Mouse (Mus musculus) frontal cortex, postnatal 36 days (tissue): ENCODE results near the gene Bco2.
A peak's percentile ranks its signal among the peaks of the same experiment; 100 is the strongest.

Experiments
- DNase-seq, 2 experiments: peaks; one replicate each; pipeline ENCODE4 v3.0.0; 2022; ENCODE audit warnings: low spot score in 2 of 2

The Bco2 gene

DNA sequence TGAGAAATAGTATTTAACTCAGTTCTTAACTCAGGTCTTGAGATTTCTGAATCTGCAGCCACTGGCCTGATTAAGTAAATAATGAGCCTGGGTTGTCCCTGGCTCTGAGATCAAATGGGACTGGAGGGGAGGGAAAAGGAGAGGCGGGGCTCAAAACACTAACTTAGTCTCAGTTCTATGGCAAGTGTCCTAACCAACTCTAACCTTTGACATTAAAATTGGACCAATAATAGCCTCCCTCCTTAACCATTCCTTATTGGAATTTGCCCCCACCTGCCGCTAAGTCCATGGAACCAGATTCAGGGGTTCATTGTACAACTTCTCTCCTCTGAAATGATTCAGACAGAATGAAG lies at the start of gene Bco2:
Bco2 (minus strand) TSS at position 88 of the 353 bp plus-strand sequence.
- DNase-seq = no peak

DNA sequence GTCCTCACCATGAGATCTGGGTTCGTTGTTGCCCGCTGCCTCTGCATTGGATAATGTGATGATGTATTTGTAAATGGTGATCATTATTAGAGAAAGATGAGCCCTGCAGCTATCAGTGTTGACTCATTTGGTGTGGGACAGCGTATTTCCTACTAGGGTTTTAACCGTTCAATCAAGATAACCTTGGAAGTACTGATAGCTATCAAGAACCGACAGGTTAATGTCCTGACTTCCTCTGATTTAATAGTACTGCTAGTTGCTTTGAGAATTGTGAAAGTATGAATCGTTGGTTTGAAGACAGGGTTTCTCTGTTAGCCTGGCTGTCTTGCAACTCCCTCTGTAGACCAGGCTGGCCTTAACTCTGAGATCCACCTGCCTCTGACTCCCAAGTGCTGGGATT lies 49.4 kb upstream of the Bco2 start:
- no peak for DNase-seq

DNA sequence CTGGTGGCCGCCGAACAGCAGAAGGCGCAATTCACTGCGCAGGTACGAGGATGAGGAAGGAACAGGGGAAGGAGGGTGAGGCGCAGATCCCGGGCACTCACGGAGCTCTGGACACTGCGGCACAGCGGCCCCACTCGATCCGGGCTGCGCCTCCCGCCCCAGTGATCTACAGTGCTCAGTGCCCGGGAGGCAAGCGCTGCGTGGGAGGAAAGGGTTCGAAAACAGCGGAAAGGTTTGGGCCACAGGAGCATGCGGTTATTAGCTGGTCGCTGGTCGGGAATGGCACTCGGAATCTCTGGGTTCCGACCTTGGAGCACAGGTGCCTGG lies 49.0 kb upstream of the Bco2 start:
- DNase-seq = no peak

DNA sequence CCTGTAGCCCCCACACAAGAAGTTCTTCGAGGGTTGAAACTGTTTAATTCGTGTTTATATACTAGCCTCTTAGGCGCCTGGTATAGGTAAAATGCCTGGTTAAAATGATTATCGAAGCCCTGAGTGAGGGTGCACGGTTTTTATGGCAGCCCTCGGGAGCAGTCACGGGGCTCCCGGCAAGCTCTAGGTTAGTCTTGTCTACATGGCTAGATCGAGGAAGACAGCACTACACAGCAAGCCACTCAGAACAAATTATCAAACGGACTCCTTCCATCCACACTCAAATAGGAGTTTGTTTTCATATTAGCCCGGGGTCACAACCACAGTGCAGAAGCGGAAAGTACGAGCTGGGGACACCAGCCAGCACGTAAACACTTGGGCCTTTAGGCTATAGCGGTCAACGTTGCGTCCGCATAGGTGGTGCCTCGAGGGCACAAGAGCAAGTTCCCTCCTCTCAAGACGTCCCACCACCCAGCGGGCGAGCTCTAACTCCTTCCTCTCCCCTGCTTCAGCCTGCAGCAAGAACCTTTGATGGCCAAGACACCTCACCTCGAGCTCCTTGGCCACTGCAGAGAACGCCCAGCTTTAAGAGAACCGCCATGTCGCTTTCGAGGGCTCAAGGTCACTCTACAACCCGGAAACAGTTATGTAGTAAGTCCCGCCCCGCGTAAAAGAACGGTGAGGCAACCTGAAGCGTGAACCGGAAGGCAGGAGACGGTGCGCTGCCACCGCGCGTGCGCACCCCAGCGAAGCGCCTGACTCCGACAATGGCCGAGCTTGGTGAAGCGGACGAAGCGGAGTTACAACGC lies 48.4 kb upstream of the Bco2 start, which contains the start of the genes Sdhd and Timm8b:
Sdhd (minus strand) TSS at position 624 of the 809 bp plus-strand sequence.
Timm8b (plus strand) TSS at position 722 of the 809 bp plus-strand sequence.
- peak; percentile 93 to 96 for DNase-seq

DNA sequence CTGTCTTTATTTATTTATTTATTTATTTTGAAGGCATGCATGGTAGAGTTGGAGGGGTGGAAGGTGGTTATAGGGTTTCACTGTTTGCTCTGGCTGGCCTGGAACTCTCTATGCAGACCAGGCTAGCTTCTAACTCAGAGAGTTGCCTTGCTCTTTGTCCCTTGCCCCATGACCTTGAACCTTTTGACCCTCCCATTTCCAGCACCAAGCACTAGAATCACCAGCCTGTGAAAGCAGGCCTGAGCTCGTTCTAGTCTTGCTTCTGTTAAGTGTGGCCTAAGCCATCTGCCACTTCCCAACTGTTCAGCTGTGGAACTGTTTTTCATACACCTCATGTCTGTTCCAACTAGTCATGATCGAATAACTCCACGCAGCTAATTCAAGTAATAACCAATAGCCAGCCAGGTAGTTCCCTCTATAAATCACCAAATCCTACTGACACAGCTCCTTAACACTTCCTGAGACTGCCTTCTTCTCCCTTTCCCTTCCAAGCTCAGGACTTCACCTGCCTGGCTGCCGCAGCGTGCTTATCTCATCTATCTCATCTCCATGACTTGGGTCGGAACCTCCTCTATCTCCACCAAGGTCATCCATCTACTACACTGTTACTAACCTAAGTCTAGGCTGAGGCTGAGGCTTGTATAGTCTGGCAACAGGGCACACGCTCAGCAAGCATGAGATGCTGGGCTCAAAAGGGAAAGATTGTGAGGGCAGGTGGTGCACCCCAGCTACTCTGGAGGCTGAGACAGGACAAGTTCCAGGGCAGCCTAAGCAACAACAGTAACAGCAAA lies 47.3 kb upstream of the Bco2 start:
- DNase-seq = no peak

DNA sequence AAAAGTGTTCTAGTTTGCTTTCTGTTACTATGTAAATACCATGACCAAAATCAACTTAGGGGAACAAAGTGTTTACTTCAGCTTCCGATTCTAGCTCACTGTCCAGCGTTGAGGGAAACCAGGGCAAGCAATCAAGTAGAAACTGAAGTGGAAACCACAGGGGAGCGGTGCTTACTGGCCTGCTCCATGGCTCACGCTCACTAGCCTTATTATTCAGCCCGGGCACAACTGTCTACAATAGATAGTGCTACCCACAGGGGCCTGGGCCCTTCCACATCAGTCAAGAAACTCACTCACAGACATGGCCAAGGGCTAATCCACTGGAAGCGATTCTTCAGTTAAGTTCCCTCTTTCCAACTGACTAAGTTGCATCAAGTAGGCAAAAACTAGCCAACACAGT lies 46.6 kb upstream of the Bco2 start:
- no peak for DNase-seq

DNA sequence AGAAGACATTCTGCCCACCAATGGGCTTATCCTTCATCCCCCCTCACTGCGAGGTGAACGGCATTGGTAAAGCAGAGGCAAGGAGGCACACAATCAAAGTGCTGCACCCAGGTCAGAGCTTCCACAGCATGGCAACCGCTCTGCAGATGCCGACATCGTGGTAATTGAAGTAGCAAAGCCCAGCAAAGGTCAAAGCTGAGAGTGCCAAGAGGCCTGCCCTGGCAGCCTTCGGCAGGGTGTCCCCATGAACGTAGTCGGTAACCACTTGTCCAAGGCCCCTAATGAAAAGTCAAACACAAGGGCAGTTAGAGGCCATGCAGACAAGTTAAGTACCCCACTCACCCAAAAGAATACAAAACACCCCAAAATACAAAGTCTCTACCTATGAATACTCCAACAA lies 42.0 kb upstream of the Bco2 start:
- no peak for DNase-seq

DNA sequence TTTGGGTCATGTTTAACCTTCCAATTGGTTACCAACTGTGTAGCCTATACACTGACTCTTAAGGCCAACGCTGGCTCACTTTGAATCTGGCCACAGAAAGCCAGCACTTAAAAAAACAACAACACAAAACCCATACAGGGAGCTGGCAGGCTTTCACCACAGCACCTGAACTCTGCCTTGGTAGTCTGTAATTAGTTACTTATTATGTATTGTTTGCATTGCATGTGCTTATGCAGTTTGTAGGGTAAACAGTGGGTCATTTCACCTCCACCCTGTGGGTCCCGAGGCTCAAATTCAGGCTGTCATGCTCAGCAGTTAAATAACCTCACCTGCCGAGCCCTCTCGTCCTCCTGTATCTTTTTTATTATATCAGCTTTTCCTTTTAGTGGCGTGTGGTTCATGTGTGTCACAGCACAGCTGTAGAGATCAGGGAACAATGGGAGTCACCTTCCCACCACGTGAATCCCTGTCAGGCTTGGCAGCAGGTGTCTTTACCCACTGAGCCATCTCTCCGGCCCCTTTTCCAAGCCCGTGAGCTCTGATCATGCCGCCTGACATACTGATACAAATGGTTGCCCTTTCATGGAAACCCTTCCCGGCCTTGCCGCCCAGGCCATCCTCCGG lies 39.9 kb upstream of the Bco2 start:
- no peak for DNase-seq

DNA sequence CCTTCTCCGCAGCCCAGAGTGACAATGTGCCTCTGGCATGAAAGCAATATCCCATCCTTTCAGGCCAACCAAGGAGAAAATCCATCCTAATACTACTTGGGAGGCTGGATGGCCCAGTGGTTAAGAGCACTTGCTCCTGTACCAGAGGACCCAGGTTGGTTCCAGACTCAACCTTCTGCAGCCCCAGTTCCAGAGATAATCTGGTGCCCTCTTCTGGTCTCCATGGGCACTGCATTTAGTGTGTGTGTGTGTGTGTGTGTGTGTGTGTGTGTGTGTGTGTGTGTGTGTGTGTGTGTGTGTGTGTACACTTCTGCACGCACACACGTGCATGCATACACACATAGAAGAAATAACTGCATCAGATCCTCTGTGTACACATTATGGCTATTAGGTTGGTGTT lies 38.6 kb upstream of the Bco2 start:
- DNase-seq = no peak

DNA sequence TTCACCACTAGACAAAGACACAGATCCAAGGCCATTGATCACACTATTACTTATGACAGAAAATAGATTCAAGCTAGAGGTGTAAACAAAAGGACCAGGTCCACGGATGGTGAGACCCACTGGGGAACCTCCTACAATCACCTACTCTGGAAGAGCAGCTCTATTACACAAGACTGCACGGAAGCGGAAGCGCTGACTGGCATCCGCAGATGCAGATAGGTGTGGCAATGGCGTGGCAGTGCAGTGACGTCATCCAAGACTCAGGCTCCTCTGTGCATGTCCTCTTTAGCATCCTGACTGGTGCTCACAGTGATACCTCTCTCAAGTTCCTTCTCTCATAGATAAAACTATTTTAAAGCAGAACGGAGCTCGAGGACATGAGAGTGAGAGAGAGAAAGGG lies 38.0 kb upstream of the Bco2 start:
- DNase-seq = no peak

DNA sequence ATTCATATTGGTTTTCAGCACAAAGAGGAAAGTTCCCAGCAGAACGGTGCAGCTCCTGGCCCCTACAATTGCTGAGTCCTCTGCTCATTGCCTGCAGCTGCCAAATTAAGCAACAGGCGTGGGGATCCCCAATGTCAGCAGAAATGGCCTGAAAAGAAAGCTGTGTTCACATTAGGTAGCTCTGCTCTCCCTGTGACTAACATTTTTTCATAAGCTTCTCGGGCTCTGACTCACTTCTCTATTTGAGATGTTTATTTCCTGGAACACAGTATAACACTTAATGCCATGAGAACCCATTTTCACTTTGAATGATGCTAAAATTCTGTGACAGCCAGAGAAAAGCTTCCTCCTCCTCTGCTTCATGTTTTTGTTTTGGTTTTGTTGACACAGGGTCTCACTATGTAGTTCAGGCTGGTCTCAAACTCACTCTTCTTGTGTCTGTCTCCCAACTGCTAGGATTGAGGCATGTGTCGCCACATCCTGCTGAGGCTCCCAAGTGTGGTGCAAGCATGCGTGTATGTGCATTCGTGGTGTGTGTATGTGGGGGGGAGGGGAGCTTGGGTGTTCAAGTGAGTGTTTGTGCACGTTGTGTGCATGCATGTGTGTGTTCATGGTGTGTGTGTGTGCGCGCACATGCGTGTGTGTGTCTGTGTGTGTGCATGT lies 36.0 kb upstream of the Bco2 start:
- no peak for DNase-seq

DNA sequence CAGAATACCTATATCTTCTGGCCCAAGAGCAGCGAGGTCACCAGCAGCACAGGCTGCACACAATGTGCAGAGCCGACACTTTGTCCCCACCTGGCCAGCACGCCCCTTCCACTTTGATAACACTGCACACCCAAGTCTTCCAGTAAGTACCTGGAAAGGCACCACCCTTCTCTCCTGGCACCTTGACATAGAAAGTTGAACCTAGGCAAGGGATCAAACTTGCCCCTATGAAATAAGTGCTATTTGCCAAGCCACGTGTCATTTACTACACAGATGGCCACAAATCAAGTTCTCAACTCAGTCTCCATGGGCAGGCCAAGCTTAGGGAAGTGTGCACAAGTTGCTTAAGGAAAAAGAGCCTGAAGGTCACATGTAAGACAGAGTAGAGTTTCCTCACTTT lies 32.0 kb upstream of the Bco2 start:
- no peak for DNase-seq

DNA sequence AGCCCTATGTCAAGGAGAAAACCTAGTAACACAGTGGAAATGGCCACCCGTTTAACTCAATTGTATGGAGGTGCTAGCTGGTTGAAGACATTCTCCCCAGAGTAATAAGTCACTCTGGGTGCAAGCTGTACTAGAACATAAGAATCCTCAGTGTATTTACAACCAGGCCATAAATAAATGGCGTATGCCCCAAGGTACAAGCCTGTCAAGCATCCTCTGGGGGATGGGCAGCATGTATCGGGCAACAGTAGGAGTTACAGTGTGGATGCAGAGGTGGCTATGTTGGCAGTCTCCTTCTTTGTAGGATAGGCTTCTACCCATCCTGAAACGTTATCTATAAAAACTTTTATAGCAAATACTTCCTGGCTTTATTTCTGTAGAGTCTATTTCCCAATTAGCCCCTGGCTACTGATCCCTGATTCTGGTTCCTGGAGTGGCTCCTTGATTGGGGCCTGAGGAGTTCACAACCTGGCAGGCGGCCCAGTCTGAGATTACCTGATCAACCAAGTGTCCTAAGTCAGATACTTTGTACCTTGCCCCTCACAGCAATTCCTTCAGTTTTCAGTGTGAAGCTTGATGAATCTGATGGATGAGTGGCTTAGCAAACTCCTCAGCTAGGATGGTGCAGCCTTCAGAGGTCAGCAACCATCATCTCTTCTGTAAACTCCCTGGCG lies 30.3 kb upstream of the Bco2 start:
- DNase-seq = no peak

DNA sequence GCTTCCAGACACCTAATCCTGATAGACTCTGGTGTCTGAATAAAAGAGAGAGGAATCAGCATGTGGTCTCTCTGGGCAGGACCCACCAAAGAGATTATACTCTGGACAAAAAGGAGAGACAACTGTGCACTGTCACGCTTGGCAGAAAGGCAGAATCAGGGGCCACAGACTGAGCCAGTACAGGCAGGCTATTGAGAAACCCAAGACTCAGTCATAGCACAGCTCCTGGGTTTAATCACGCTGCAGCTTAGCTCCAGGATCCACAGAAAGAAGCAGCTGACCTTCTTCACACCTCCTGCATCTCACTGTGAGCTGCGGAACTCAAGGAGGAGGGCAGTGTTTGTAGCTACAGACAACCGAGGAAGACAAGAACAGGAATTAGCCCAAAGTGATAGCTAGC lies 25.4 kb upstream of the Bco2 start:
- DNase-seq = no peak

DNA sequence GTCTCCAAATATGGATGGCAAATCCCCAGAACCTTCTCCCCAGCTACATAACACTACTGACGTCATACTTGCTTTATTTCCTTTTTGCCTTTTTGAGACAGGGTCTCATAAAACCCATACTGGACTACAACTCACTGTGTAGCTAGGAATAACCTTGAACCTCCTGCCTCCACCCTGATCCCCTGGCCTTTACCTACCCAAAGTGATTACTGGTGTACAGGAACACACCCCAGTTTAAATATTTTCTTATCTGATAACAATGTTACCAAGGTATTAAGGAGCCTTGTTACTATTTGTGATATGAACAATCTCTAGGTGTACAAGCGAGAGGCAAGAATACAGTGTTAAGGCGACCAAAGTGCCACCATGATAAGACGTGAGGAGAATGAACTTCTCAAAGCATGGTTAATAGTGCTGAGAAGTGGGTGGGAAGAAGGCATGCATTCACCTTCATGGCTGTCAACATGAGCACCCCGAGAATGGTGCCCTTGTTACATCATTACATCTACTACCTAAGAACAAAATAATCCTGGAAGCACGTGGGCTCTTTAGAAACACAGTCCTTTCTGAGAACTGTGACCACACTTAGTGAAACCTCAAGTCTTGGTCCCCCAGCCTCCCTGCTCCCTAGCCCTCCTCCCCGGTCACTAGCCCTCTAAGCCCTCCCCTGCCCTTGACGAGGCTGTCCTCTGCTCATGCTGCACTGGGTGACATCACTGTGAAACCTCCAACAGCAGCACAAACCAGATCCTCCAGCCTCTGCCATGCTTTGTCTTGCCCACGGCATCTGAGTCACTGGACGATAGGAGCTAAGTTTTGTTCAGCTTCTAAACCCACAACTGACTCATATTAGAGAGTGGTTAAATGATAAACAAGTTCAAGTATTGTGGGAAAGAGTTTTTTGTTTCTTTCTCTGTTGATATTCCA lies 14.9 kb upstream of the Bco2 start:
- no peak for DNase-seq

DNA sequence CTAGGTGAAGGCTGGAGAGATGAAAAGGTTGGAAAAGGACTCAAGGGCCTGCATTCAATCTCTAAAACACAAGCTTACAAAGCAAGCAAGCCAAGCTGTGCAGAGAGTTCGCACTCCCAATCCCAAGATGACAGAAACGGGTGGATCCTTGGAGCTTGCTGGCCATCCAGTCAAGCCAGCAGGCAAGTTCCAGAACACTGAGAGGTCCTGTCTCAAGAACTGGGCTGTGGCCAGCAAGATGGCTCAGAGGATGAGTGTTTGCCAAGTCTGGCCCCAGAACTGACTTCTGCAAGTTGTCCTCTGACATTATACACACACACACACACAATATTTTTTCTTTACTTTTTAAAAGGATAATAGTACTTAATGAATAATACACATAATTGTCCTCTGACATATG lies 12.9 kb upstream of the Bco2 start:
- no peak for DNase-seq

DNA sequence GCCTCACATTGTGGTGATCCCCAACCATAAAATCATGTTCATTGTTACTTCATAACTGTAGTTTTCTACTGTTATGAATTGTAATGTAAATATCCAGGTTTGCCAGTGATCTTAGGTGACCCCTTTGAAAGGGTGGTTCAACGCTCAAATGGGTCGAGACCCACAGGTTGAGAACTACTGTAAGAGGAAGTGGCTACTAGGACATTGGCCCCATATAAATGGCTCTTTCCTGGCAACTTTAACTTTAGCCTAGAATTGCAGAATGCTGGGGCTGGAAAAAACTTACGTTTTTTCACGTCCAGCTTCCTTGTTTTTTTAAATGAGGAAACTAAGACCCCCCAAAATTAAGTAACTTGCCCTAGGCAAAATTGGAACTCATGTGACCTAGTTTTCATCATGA lies 12.4 kb upstream of the Bco2 start:
- no peak for DNase-seq

DNA sequence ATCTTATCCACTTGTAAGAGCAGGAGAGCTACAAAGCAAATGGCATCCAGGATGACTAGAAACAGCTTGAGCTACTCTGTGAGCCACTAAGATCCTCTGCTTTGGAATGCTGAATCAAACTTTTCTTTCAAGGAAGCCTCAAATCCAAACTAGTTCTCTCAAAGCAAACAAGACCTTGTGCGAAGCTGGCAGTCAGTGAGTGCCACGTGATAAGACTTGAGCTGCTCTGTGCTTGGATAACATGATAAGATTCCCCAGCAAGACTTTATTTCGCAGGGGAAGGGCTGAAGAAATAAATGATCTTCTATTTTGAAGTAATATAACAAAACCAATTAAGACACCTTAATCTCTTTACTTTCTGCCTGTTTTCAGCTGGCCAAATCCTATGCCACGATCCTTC lies 11.0 kb upstream of the Bco2 start:
- DNase-seq = no peak

DNA sequence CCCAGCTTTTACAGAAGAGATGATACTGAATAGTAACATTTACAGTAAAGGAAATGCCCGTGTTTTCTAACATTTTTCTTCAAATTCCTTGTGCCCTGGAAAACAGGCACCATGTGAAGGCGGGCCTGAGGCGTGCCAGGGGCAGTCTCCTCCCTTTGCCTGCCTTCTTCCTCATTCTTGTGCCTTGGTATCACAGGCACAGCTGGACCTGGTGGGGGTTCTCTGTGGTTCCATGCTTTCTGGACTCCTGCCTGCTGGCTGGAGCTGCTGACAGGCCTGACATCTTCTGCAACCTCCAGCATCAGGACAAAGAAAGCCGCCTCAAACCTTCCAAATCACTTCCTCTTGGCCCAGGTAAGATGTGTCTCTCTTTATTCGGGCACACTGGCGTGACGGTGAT lies 10.2 kb upstream of the Bco2 start:
- DNase-seq = no peak

DNA sequence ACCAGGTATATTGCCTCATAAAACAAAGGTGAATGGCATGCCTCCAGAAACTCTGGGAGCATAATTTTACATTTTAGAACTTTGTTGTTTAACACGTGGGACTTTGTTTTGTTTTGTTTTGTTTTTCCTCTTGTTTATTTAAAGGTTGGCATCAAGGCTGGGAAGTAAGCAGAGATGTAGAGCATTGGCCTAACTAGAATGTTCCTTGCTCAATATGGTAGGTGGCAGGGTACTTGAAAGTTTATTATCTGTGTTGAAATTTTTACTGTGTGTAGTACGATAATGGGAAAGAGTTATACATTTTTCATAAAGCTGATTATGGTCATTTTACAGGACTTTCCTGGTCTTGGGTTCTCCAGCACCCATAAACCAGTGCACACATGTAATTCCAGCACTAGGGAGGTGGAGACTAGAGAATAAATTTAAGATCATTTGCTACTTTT lies 7.0 kb upstream of the Bco2 start:
- DNase-seq = no peak
